Mouse (Mus musculus) MEL (cell line): ENCODE results near the gene Mok.

ENCODE experiments used
- CTCF ChIP-seq, 3 experiments: IDR thresholded peaks in 2 of 3; conservative IDR thresholded peaks in 1 of 3; 2 replicates each; pipeline ENCODE4 v1.5.1; 2011 to 2012; ENCODE audit warnings: low read length in 3 of 3, low read depth in 2 of 3, mild to moderate bottlenecking in 2 of 3, improper control_type of control experiment in 1 of 3, inconsistent platforms in 1 of 3, mixed read lengths in 1 of 3, moderate library complexity in 1 of 3; ENCODE audit not compliant: control insufficient read depth in 1 of 3, insufficient read depth in 1 of 3, poor library complexity in 1 of 3, severe bottlenecking in 1 of 3
- ETS1 ChIP-seq: IDR thresholded peaks from 2 replicates; pipeline ENCODE4 v1.6.1; 2012; ENCODE audit warnings: low read depth, mild to moderate bottlenecking, inconsistent platforms, low read length, improper control_type of control experiment, moderate library complexity
- GABPA ChIP-seq: IDR thresholded peaks from 2 replicates; pipeline ENCODE4 v1.6.1; 2012; ENCODE audit warnings: low read depth, mild to moderate bottlenecking, inconsistent platforms, low read length, improper control_type of control experiment, moderate library complexity
- GATA1 ChIP-seq: IDR thresholded peaks from 2 replicates; pipeline ENCODE4 v1.6.1; 2011; ENCODE audit warnings: low read depth, low read length, improper control_type of control experiment
- POLR2A ChIP-seq, 2 experiments: IDR thresholded peaks; 2 replicates each; pipeline ENCODE4 v1.6.1; 2011 to 2012; ENCODE audit warnings: low read length in 2 of 2, mild to moderate bottlenecking in 2 of 2, control low read depth in 1 of 2, improper control_type of control experiment in 1 of 2, low read depth in 1 of 2, moderate library complexity in 1 of 2; ENCODE audit not compliant: control insufficient read depth in 1 of 2, insufficient read depth in 1 of 2, poor library complexity in 1 of 2
- POLR2AphosphoS2 ChIP-seq: IDR thresholded peaks from 2 replicates; pipeline ENCODE4 v1.6.1; 2011; ENCODE audit warnings: low read length, improper control_type of control experiment

DNA sequence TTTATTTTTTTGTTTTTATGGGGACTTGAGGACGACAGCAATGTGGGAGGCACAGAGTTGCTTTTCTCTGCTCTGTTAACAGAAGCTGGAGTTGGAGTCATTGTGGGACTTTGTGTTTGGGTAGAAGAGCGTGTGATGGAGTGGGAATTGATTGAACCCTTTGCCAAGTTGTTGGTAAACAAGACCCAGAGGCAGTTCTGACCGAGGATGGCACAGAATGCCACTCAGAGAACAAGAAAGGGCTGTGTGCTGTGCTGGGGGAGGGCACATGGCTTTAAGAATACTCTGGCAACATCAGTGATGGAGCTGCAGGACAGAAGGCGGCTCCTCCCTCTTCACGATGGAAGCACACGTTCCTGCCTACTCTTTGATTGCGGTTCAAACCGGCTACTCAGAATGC is 59.6 kb downstream of the Mok start:
- TF ChIP-seq ETS1, result no peak
- no peak for TF ChIP-seq CTCF (IDR thresholded peaks at IDR 0.05 in 2 of 3, conservative IDR thresholded peaks at IDR 0.05 in 1 of 3; ENCODE audit: control insufficient read depth in 1 of 3, insufficient read depth in 1 of 3, low read depth in 2 of 3, low read length in 3 of 3, poor library complexity in 1 of 3, severe bottlenecking in 1 of 3)
- no peak for TF ChIP-seq GABPA
- no peak for TF ChIP-seq GATA1
- TF ChIP-seq POLR2AphosphoS2, result no peak
- TF ChIP-seq POLR2A (IDR thresholded peaks at IDR 0.05; ENCODE audit: control insufficient read depth in 1 of 2, insufficient read depth in 1 of 2, low read depth in 1 of 2, low read length in 2 of 2, poor library complexity in 1 of 2), result no peak
